Mouse (Mus musculus) hematopoietic stem cell, adult 5-6 weeks (primary cell): Measurements from ENCODE around the gene Adam19. TPM values are rescaled to one million over a fixed set of nuclear protein-coding genes. Genes with fewer than 3 reads are reported as not detected.

Source experiments
- ATAC-seq, 2 experiments: fragments of 125-278 bp in 1 of 2; replicated peaks in 1 of 2; 2 replicates each; pipeline ENCODE4 v1.8.0; 2016 to 2017; ENCODE audit warnings: inconsistent platforms in 2 of 2, mild to moderate bottlenecking in 2 of 2, moderate number of reproducible peaks in 2 of 2, low read depth in 1 of 2, moderate TSS enrichment in 1 of 2; ENCODE audit not compliant: low FRiP score in 2 of 2, poor library complexity in 2 of 2, severe bottlenecking in 2 of 2, insufficient read depth in 1 of 2, low TSS enrichment in 1 of 2
- total RNA-seq: library from RNA; stranded (forward); fragments of 172-1452, 232-1000 nt; gene quantifications from 2 replicates; pipeline ENCODE4 v1.2.3, GENCODE M21; 2017

The Adam19 gene
- total RNA-seq = 1.4 and 4.2 TPM in 2 replicates

DNA sequence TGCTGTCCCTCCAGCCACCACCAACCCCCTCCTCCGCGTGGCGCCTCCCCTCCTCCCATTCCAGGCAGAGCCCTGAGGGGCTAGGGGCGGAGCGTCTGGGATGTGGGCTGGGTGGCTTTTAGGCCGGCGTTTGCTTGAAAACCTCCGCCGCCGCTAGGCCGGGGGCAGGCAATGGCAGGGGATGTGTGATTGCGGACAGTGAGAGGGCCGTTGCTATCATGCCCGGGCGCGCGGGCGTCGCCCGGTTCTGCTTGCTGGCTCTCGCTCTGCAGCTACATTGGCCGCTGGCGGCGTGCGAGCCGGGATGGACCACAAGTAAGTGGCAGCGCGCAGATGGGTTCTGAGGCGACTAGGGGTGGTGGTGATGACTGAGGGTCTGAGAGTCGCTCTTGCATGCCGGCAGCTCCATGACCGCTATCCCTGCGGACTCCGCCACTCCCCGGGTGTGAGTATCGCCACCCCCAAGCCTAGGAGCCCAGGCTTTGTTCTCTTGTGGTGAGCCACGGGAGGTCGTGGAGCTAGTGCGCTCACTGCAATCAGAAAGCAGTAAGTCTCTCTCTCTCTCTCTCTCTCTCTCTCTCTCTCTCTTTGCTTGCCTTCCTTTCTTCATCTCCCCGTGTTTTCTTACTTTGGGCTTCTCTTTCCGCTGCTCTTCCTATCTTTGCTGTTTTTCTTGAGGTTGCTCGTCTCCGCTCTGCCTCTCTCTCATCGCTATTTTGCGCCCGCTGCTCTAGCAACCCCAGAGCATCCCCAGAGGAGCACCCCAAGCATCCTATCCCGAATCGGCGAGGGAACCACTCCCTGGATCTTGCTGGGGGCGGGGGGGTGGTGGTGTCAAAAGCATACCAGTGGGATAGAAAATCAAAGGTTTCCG, at the start of gene Adam19:
Adam19 (plus strand) TSS at position 97 of the 874 bp plus-strand sequence.
- ATAC-seq = peak; percentile 33 to 51; a peak in 3 of 4 replicates

DNA sequence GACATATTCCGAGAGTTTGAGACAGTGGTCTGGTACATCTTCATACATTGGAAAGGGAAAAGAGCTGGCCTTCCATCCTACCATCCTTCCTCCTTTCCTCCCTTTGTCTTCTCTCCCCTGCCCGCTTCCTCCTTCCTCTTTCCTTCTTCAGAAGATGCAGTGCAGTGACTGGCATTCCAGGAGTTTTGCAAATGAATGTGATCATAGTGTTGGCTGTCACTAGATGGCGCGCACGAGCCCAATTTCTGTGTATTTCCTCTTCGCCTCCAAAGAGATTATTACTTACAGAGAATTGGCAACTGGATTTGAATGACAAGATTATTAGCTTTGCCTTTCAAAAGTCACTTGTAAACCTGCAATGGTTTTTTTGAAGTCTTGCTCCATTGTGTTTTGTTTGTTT, 39.7 kb upstream of the Adam19 start:
- ATAC-seq = peak in 1 of 2 experiments; percentile 66; a peak in 1 of 4 replicates

GRCm38 (mm10) chr11:46020246-46020645, 35.5 kb upstream of the Adam19 start:
- no peak for ATAC-seq

DNA sequence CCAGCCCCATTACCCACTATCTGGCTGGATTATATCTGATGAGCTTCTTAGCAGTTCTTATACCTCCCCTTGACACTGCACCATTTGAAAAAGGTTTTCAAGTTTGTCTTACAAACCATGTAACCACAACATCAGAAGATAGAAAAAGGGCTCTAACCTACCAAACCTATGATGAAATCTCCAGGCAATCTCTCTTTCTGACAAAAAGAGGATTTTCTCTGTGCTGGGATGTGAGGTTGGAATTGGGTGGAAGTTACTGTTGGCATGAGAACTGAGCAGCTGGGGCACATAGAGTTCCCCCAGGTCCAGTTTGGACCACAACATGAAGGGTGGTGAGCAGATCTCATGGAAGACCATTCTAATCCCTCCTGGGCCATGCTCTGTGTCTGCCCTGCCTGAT, 33.9 kb upstream of the Adam19 start:
- ATAC-seq = no peak

- ATAC-seq = peak in 1 of 2 experiments; percentile 60; a peak in 1 of 4 replicates
Observed at GRCm38 (mm10) chr11:46022983-46023382, 32.8 kb upstream of the Adam19 start.

- ATAC-seq = no peak
Observed at GRCm38 (mm10) chr11:46025962-46026392, 29.8 kb upstream of the Adam19 start.

- no peak for ATAC-seq
Observed at GRCm38 (mm10) chr11:46027952-46028814, 27.6 kb upstream of the Adam19 start.

GRCm38 (mm10) chr11:46029485-46029884, 26.3 kb upstream of the Adam19 start:
- no peak for ATAC-seq

GRCm38 (mm10) chr11:46030026-46030425, 25.8 kb upstream of the Adam19 start:
- ATAC-seq = no peak

- ATAC-seq = no peak
Observed at GRCm38 (mm10) chr11:46031470-46031869, 24.3 kb upstream of the Adam19 start.

GRCm38 (mm10) chr11:46032956-46033355, 22.8 kb upstream of the Adam19 start:
- no peak for ATAC-seq

GRCm38 (mm10) chr11:46036374-46036773, 19.4 kb upstream of the Adam19 start:
- ATAC-seq = no peak

DNA sequence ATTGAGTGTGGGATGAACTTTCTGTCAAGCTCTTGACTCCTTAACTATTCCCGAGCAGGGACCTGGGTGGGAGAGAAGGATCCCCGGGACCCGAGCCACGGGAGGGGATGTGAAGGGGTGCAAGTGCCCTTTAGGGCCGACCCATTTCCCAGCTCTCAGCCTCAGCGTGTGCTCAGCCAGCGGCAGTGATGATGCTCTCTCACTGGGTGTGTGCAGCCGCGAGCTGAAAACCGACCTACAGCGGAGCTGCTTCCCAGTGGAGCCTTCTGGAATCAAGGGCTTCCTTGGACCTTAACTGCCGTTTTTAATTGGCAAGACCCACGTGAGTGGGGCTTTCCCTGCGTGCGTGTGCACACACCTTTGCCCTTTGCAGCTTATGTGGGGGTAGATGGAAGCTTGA, 16.9 kb upstream of the Adam19 start:
- no peak for ATAC-seq

DNA sequence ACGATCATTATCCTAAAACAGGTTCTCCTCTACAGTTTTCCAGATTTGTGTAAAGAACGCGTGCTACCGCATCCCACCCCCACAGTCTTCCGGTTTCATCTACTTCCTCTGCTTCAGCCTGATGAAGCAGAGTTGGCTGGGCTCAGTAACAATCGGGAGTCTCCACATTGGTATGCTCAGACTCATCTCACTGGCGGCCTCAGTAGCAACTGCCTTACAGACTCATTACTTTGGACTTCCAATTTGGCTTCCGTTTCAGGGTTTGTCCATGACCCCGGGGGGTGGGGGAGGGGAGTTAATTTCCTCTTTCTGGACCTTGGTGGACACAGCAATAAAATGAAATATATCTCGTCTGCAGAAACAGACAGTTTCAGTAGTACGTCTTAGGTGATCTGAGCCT, 16.5 kb upstream of the Adam19 start:
- ATAC-seq = no peak

GRCm38 (mm10) chr11:46040841-46041556, 14.8 kb upstream of the Adam19 start:
- no peak for ATAC-seq

DNA sequence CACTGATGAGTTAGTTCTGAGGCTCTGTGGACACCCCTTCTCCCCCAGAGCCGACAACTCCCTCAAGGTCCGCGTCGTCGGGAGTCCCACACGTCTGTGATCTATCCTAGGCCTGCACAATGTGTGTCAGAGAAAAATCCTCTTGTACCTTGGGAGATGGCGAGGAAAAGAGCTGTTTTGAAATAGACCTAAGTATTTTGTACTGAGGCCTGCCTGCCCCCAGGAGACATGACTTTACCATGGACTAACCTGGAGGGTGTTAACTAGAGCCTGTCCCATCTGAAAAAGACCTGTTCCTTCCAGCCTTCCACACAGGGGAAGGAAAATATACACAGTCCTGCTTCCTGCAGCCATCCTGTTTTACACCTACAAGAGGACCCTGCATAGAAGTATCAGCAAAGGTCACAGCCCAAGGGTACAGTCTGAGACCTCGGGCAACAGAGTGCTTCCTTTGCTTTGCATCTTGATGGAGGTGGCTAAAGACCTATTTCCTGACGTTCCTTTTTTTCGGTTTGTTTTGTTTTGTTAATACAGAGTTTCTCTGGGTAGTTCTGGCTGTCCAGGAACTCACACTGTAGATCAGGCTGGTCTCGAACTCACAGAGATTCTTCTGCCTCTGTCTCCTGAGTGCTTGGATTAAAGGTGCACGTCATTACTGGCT, 14.1 kb upstream of the Adam19 start:
- ATAC-seq = no peak

DNA sequence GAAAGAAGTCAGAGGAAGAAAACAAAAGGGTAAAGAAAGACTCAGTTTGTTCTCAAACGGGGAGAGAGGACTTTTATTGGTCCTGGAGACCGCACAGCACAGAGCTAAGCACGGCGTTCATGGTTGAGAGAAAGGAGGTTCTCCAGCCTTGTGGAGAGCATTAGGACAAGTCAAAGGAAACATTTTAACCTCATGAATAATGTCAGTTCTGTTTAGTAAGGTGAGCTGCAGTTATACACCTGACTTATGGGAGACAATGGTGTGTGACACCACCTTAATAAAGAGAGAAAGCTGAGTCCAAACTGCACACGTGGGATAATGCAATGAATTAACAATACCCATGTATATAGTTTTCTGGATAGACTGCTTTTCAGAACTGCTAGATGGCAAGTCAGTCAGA, 11.0 kb upstream of the Adam19 start:
- ATAC-seq = no peak
